Mouse (Mus musculus) gastrocnemius, adult 2 months (tissue): Measurements from ENCODE around the gene Snap25. TPM values are rescaled to one million over a fixed set of nuclear protein-coding genes. Genes with fewer than 3 reads are reported as not detected.

Source experiments
- DNase-seq: peaks from one replicate; pipeline ENCODE4 v3.0.0; 2022
- H3K27ac ChIP-seq: fragments of 200-600 bp; 2 replicates; pipeline ENCODE4 v1.8.1; 2022; ENCODE audit warnings: mild to moderate bottlenecking
- H3K4me3 ChIP-seq: fragments of 200-600 bp; 2 replicates; pipeline ENCODE4 v1.8.1; 2022; ENCODE audit warnings: mild to moderate bottlenecking, moderate library complexity
- CTCF ChIP-seq: fragments of 200-600 bp; IDR thresholded peaks from 2 replicates; pipeline ENCODE4 v1.8.1; 2022; ENCODE audit warnings: antibody characterized with exemption, mild to moderate bottlenecking, moderate library complexity
- intact Hi-C: fragments of 180-260 bp; cut with DNase I; formaldehyde crosslinking; loops from one replicate; pipeline ENCODE4 v1.15.1; 2025
- total RNA-seq, 2 experiments: library from RNA; stranded (reverse); gene quantifications; 2 replicates each; pipeline ENCODE4 v1.2.3; 2021

Gene Snap25
- total RNA-seq, 2 experiments from 2014 or later = not detected

DNA sequence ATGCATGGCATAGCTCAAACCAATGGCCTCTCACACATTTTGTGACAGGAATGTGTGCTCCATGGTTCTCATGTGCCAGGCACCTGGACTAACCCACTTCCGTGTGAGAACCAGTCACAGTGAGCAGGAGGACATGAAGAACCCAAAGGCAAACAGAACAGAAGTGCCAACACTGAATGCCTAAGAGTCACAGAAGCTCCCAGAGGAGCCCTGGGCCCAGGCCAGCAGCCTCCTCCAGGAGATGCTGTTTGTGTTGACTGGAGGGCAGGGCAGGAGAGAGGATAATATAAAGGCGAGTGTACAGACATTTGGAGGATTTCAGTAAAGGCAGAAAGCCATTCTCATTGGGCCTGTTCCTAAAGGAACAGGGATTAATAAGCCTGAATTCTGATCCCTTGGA is 25.0 kb downstream of the Snap25 start:
- H3K27ac ChIP-seq = no peak overlapping the region
- intact Hi-C loops = no loop called here
- no peak for TF ChIP-seq CTCF
- H3K4me3 ChIP-seq = no peak overlapping the region
- DNase-seq = no peak

- no peak for TF ChIP-seq CTCF
- intact Hi-C loops = no loop called here
- no peak overlapping the region for H3K27ac ChIP-seq
Observed at GRCm38 (mm10) chr2:136742230-136742629, 29.0 kb downstream of the Snap25 start.

GRCm38 (mm10) chr2:136744683-136745326 is 31.6 kb downstream of the Snap25 start:
- no peak overlapping the region for H3K27ac ChIP-seq
- no peak for DNase-seq
- no peak for TF ChIP-seq CTCF
- H3K4me3 ChIP-seq = no peak overlapping the region
- intact Hi-C loops = no loop called here

More at GRCm38 (mm10) chr2:136742230-136742629, 29.0 kb downstream of the Snap25 start:
- H3K4me3 ChIP-seq = no peak overlapping the region
- DNase-seq = no peak

GRCm38 (mm10) chr2:136745327-136745994 is 32.2 kb downstream of the Snap25 start:
- no peak overlapping the region for H3K27ac ChIP-seq
- no peak overlapping the region for H3K4me3 ChIP-seq
- no peak for DNase-seq
- no peak for TF ChIP-seq CTCF
- intact Hi-C loops = no loop called here

DNA sequence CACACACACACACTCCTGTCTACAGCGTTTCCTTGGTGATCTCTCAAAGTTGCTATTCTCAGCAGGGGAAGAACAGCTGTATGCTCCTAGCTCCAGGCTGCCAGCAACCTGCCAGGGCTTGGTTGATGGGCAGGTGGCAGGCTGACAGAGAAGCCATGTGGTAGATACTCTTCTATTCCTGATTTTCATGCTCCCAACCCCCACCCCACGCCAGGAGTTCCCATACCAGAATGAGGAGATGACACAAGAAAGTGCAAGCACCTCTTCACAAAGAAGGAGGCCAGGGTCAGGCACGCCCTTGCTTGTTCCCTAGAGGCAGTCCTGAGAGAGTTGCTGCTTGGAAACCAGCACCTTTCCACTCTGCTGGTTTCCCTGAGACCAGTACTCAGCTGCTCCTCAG is 40.4 kb downstream of the Snap25 start:
- no peak for TF ChIP-seq CTCF
- no peak overlapping the region for H3K4me3 ChIP-seq
- no peak overlapping the region for H3K27ac ChIP-seq
- DNase-seq = no peak
- intact Hi-C loops = no loop called here

DNA sequence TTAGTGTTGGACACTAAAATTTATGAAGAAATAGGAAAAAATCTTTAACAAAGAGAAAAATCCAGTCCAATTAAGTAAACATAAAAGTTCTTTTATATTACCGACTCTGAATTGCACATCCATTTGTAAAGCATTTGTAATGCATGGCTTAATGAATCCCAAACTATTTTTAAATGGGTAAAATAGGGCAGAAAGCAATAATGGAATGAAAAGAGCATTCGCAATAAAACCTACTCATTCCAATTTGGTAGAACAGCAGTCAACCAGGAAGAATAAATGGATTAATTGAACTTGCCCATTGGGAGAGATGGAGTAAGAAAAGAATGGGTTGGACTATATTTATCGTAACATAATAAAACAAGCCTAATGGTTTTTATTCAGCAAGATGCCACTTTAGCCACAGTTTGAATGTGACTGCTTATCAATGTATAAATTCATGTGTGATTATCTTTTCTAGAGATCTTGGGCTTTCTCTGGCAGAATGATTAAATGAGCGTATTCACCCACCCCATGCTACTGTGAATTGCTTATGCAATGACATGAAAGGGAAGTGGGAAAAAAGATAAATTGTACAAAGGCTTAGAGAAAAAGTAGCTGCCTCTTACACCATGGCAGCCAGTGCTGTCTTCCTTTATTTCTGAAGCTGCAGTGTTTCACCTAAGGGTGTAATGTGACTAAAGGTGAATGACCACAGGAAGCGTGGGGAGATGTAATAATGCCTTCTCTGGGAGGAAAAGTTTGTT is 45.7 kb downstream of the Snap25 start:
- no peak for DNase-seq
- intact Hi-C loops = no loop called here
- H3K27ac ChIP-seq = no peak overlapping the region
- no peak overlapping the region for H3K4me3 ChIP-seq
- TF ChIP-seq CTCF = no peak

DNA sequence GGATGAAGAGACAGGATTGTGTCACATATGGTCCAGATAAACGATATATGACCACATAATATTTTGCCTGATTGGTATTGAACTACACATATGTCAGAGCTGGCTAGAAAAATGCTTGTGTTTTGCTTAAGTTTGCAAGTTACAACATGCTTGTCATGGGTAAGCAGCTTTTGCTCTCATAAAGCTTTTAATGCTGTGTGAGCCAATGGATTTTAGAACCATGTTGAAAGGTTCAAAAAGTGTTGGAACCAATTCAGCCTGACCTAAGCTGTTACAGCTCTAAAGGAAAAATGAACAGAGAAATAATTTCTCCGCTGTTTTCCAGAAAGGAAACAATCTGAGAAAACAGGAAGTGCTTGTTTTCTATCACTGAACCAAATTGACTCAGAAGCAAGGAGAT is 64.9 kb downstream of the Snap25 start:
- TF ChIP-seq CTCF = no peak
- intact Hi-C loops = no loop called here
- DNase-seq = no peak

DNA sequence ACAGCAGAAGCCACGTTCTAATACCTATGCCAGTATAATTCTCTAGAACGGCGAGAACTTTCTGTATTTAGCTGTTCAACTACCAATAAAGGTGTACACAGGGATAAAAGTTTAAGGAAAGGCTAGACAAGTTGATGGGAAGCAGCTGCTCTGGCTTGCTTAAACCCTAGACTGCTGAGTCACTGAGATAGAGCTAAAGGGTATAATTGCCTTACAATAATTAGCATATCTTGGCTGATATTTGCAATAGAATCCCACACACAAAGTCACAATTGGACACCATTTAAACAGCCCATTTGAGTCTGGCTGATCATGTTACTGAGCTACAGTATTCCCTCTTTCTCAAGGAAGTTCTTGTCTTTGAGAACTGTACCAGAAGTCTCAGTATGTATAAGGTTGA is 65.4 kb downstream of the Snap25 start:
- no peak for DNase-seq
- TF ChIP-seq CTCF = no peak
- intact Hi-C loops = no loop called here
- H3K4me3 ChIP-seq = no peak overlapping the region
- peak overlapping the region; percentile 10; the same call in 1 of the 2 replicates for H3K27ac ChIP-seq

More for the DNA sequence above, 64.9 kb downstream of the Snap25 start:
- Histone ChIP-seq H3K27ac (peak overlapping the region; percentile 10; the same call in 1 of the 2 replicates), H3K4me3 (no peak overlapping the region)

GRCm38 (mm10) chr2:136780268-136780667 is 67.0 kb downstream of the Snap25 start:
- TF ChIP-seq CTCF = no peak
- DNase-seq = no peak
- intact Hi-C loops = no loop called here
- Histone ChIP-seq H3K27ac (no peak overlapping the region), H3K4me3 (no peak overlapping the region)

GRCm38 (mm10) chr2:136784310-136784709 is 71.1 kb downstream of the Snap25 start:
- intact Hi-C loops = no loop called here
- DNase-seq = no peak
- Histone ChIP-seq H3K27ac (no peak overlapping the region), H3K4me3 (no peak overlapping the region)
- TF ChIP-seq CTCF = no peak

- DNase-seq = no peak
- Histone ChIP-seq H3K4me3 (no peak overlapping the region), H3K27ac (no peak overlapping the region)
- TF ChIP-seq CTCF = no peak
- intact Hi-C loops = no loop called here
Observed at GRCm38 (mm10) chr2:136788379-136788778, 75.1 kb downstream of the Snap25 start.

GRCm38 (mm10) chr2:136796518-136796917 is 83.3 kb downstream of the Snap25 start:
- no peak for TF ChIP-seq CTCF
- Histone ChIP-seq H3K4me3 (no peak overlapping the region), H3K27ac (no peak overlapping the region)
- intact Hi-C loops = no loop called here
- DNase-seq = no peak

GRCm38 (mm10) chr2:136798887-136799430 is 85.7 kb downstream of the Snap25 start:
- no peak overlapping the region for H3K4me3 ChIP-seq
- no peak for TF ChIP-seq CTCF
- intact Hi-C loops = no loop called here
- no peak overlapping the region for H3K27ac ChIP-seq
- no peak for DNase-seq
